Mouse (Mus musculus): ENCODE data around the gene Itpr3.

- TF ChIP-seq CTCF (IDR thresholded peaks at IDR 0.05; ENCODE audit: insufficient read depth, low read length) (no peak), POLR2A (IDR thresholded peaks at IDR 0.05; ENCODE audit: borderline replicate concordance, extremely low read depth, low read depth, low read length) (no peak)
These were observed 15.3 kb downstream of the Itpr3 start for GRCm38 (mm10) chr17:27072363-27072762.

All from lung, adult 2 months (tissue).